27 mouse cellular contexts compared by ENCODE assay signal in the genomic region with DNA sequence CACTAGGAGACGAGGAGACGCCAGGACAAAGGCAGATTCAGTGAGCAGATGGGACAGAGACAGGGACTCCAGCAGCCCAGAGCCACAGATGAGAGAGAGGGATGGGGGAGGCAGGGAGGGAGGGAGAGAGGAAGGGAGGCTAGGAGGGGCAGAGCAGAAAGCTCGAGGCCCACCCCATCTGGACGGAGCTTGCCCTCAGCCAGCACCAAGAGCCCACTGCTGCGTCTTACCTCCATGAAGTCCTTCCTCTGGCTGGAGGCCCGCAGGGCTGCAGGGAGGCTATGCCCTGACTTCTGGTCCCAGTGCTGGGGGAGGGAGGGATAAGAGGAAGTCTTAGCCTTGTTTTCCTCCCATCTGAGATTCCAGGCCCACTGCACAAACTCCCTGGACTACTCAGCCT. TPM values are rescaled to one million over a fixed set of nuclear protein-coding genes. Genes with fewer than 3 reads are reported as not detected.
DNase-seq lines count a peak whose midpoint lies in the region; ATAC-seq and TF ChIP-seq lines count a peak whose summit lies in the region.
"Had no signal": no experiment of that assay in that cellular context is flagged by ENCODE, and none has a peak within 500 bp of the region (broad histone marks: within the 10 kb centered on the region; RNA-seq: fewer than 3 reads in every experiment).

No protein-coding gene starts in this region.

- TF ChIP-seq CTCF in layer of hippocampus, adult 2 months (conservative IDR thresholded peaks at IDR 0.05) = no peak

- ATAC-seq in forebrain, embryonic 12.5 days (ENCODE audit: low FRiP score) = no peak
- no peak for ATAC-seq in forebrain, embryonic 11.5 days (replicated peaks; ENCODE audit: low FRiP score)
- no peak for ATAC-seq in midbrain, embryonic 13.5 days
- no peak for ATAC-seq in midbrain, embryonic 14.5 days (ENCODE audit: low FRiP score, low TSS enrichment)
- ATAC-seq in megakaryocyte, adult 5-6 weeks (ENCODE audit: poor library complexity, severe bottlenecking) = no peak
- ATAC-seq in liver, embryonic 12.5 days = no peak

- 89% methylated on average over 6 of the region's 6 CpGs for WGBS in forebrain, embryonic 12.5 days
- 92% methylated on average over 6 of the region's 6 CpGs for WGBS in forebrain, embryonic 11.5 days
- 88% methylated on average over 6 of the region's 6 CpGs for WGBS in midbrain, embryonic 13.5 days
- 89% methylated on average over 6 of the region's 6 CpGs for WGBS in midbrain, embryonic 14.5 days
- WGBS in liver, embryonic 12.5 days (ENCODE audit: insufficient replicate concordance) = 61% methylated on average over 6 of the region's 6 CpGs

- DNase-seq in forebrain, embryonic 11.5 days (ENCODE audit: low spot score) = no peak
- no peak for DNase-seq in layer of hippocampus, adult 2 months (ENCODE audit: low spot score in 2 of 2)
- DNase-seq in layer of hippocampus, postnatal 14 days (ENCODE audit: low spot score in 2 of 2) = no peak
- DNase-seq in midbrain, embryonic 14.5 days = no peak
- DNase-seq: adrenal gland, postnatal 14 days; cerebellum, adult 11 months; cerebellum, adult 9-11 months; gastrocnemius, postnatal 10 days; heart, postnatal 10 days; kidney, adult 18-20 months; kidney, postnatal 36 days; layer of hippocampus, postnatal 36 days; lung, adult 2 months; lung, postnatal 10 days; right cerebral cortex, adult 18-20 months; spleen, adult 18-20 months; thymus, postnatal 14 days had no signal

- peaks cover 5% of the 10 kb centered on the region for H3K4me1 ChIP-seq in forebrain, embryonic 12.5 days
- no peaks in the 10 kb centered on the region for H3K4me1 ChIP-seq in forebrain, embryonic 11.5 days (replicated peaks; ENCODE audit: control insufficient read depth, insufficient read depth, low read length)
- H3K4me1 ChIP-seq in midbrain, embryonic 13.5 days (replicated peaks) = peaks cover 5% of the 10 kb centered on the region; the same call in 1 of the 2 replicates
- no peaks in the 10 kb centered on the region for H3K4me1 ChIP-seq in midbrain, embryonic 14.5 days (ENCODE audit: control insufficient read depth, insufficient read depth, low read length)
- H3K4me1 ChIP-seq in liver, embryonic 12.5 days = peaks cover 4% of the 10 kb centered on the region
- H3K4me1 ChIP-seq: heart, embryonic 13.5 days had no signal

- no peak overlapping the region for H3K4me3 ChIP-seq in forebrain, embryonic 12.5 days (replicated peaks)
- no peak overlapping the region for H3K4me3 ChIP-seq in forebrain, embryonic 11.5 days (ENCODE audit: low read depth, low read length)
- no peak overlapping the region for H3K4me3 ChIP-seq in layer of hippocampus, adult 2 months
- no peak overlapping the region for H3K4me3 ChIP-seq in midbrain, embryonic 13.5 days (replicated peaks)
- no peak overlapping the region for H3K4me3 ChIP-seq in midbrain, embryonic 14.5 days (replicated peaks; ENCODE audit: low read depth, low read length)
- H3K4me3 ChIP-seq in liver, embryonic 12.5 days = no peak overlapping the region
- H3K4me3 ChIP-seq: embryonic facial prominence, embryonic 13.5 days; heart, embryonic 13.5 days had no signal

- no peak overlapping the region for H3K9ac ChIP-seq in forebrain, embryonic 12.5 days
- no peak overlapping the region for H3K9ac ChIP-seq in forebrain, embryonic 11.5 days (ENCODE audit: low read length)
- no peak overlapping the region for H3K9ac ChIP-seq in midbrain, embryonic 13.5 days (replicated peaks)
- no peak overlapping the region for H3K9ac ChIP-seq in midbrain, embryonic 14.5 days (replicated peaks; ENCODE audit: low read length)
- H3K9ac ChIP-seq in liver, embryonic 12.5 days = no peak overlapping the region
- H3K9ac ChIP-seq: embryonic facial prominence, embryonic 13.5 days; heart, embryonic 13.5 days; liver, embryonic 14.5 days had no signal

- H3K4me2 ChIP-seq in forebrain, embryonic 12.5 days = no peak overlapping the region
- no peak overlapping the region for H3K4me2 ChIP-seq in forebrain, embryonic 11.5 days (ENCODE audit: low read depth, low read length, severe bottlenecking)
- H3K4me2 ChIP-seq in midbrain, embryonic 13.5 days (replicated peaks) = no peak overlapping the region
- no peak overlapping the region for H3K4me2 ChIP-seq in midbrain, embryonic 14.5 days (ENCODE audit: low read length)
- H3K4me2 ChIP-seq in liver, embryonic 12.5 days = no peak overlapping the region
- H3K4me2 ChIP-seq: embryonic facial prominence, embryonic 13.5 days; heart, embryonic 13.5 days had no signal

- H3K27me3 ChIP-seq in forebrain, embryonic 12.5 days = no peaks in the 10 kb centered on the region
- H3K27me3 ChIP-seq in forebrain, embryonic 11.5 days (ENCODE audit: control insufficient read depth, insufficient read depth, low read length) = no peaks in the 10 kb centered on the region
- no peaks in the 10 kb centered on the region for H3K27me3 ChIP-seq in midbrain, embryonic 13.5 days
- no peaks in the 10 kb centered on the region for H3K27me3 ChIP-seq in midbrain, embryonic 14.5 days (ENCODE audit: control insufficient read depth, insufficient read depth, low read length)
- H3K27me3 ChIP-seq in liver, embryonic 12.5 days (replicated peaks) = no peaks in the 10 kb centered on the region
- H3K27me3 ChIP-seq: embryonic facial prominence, embryonic 13.5 days; heart, embryonic 13.5 days had no signal

- peaks cover 78% of the 10 kb centered on the region for H3K36me3 ChIP-seq in forebrain, embryonic 12.5 days (replicated peaks)
- H3K36me3 ChIP-seq in forebrain, embryonic 11.5 days (ENCODE audit: control insufficient read depth, insufficient read depth, low read length) = peaks cover 51% of the 10 kb centered on the region
- peaks cover 75% of the 10 kb centered on the region for H3K36me3 ChIP-seq in midbrain, embryonic 13.5 days
- peaks cover 76% of the 10 kb centered on the region for H3K36me3 ChIP-seq in midbrain, embryonic 14.5 days (ENCODE audit: control insufficient read depth, insufficient read depth, low read length)
- H3K36me3 ChIP-seq in liver, embryonic 12.5 days = peaks cover 59% of the 10 kb centered on the region

- peak overlapping the region; percentile 56; the same call in 1 of the 2 replicates for H3K27ac ChIP-seq in forebrain, embryonic 12.5 days
- no peak overlapping the region for H3K27ac ChIP-seq in forebrain, embryonic 11.5 days (ENCODE audit: low read depth, low read length)
- peak overlapping the region; percentile 61; the same call in 1 of the 2 replicates for H3K27ac ChIP-seq in layer of hippocampus, adult 2 months
- H3K27ac ChIP-seq in midbrain, embryonic 13.5 days = peak overlapping the region; percentile 47; the same call in 1 of the 2 replicates
- H3K27ac ChIP-seq in midbrain, embryonic 14.5 days (replicated peaks; ENCODE audit: low read depth, low read length) = no peak overlapping the region
- H3K27ac ChIP-seq in liver, embryonic 12.5 days = no peak overlapping the region
- H3K27ac ChIP-seq: embryonic facial prominence, embryonic 13.5 days; heart, embryonic 13.5 days; liver, embryonic 14.5 days; macrophage had no signal

- no peaks in the 10 kb centered on the region for H3K9me3 ChIP-seq in forebrain, embryonic 12.5 days
- no peaks in the 10 kb centered on the region for H3K9me3 ChIP-seq in forebrain, embryonic 11.5 days (ENCODE audit: control insufficient read depth, low read length)
- no peaks in the 10 kb centered on the region for H3K9me3 ChIP-seq in midbrain, embryonic 13.5 days
- no peaks in the 10 kb centered on the region for H3K9me3 ChIP-seq in midbrain, embryonic 14.5 days (ENCODE audit: control insufficient read depth, low read length)
- no peaks in the 10 kb centered on the region for H3K9me3 ChIP-seq in liver, embryonic 12.5 days (replicated peaks)
- H3K9me3 ChIP-seq: embryonic facial prominence, embryonic 13.5 days; heart, embryonic 13.5 days had no signal

RNA-seq across cellular contexts. Expression of a gene that starts 34.4 kb away (rescaled TPM):
- 43.4 and 44.9 TPM in 2 replicates for polyA plus RNA-seq in forebrain, embryonic 12.5 days (2016; fragmentation: Nextera tagmentation; extraction: Ambion mirVana)
- polyA plus RNA-seq in forebrain, embryonic 11.5 days (2014; fragmentation: Nextera tagmentation; extraction: Ambion mirVana) = 31.3 and 35.6 TPM in 2 replicates
- total RNA-seq in layer of hippocampus, adult 2 months (2021) = 10 to 100 TPM; 54.0 to 57.7 TPM
- total RNA-seq in layer of hippocampus, postnatal 14 days (2021) = 10 to 100 TPM; 68.0 to 83.3 TPM
- 61.9 and 70.6 TPM in 2 replicates for polyA plus RNA-seq in midbrain, embryonic 13.5 days (2015; fragmentation: Nextera tagmentation; extraction: Ambion mirVana)
- polyA plus RNA-seq in midbrain, embryonic 14.5 days (2014; fragmentation: Nextera tagmentation; extraction: Ambion mirVana) = 78.0 and 82.6 TPM in 2 replicates
- not detected in 2 replicates for total RNA-seq in megakaryocyte, adult 5-6 weeks (2015)
- not detected in 2 replicates for total RNA-seq in megakaryocyte, adult 5-6 weeks (2017)
- 0.38 and 0.72 TPM in 2 replicates for polyA plus RNA-seq in liver, embryonic 12.5 days (2016; fragmentation: Nextera tagmentation; extraction: Ambion mirVana)
- total RNA-seq: common myeloid progenitor, adult 5-6 weeks; MEL had no signal
- polyA plus RNA-seq: macrophage had no signal

Comparison
In these comparisons a context has a peak if more than half of its experiments do, and no peak if none do; other contexts are left out.
1. H3K27ac ChIP-seq: peak in forebrain, embryonic 12.5 days (single experiment), layer of hippocampus, adult 2 months (single experiment) and midbrain, embryonic 13.5 days (single experiment); none in forebrain, embryonic 11.5 days (single experiment), midbrain, embryonic 14.5 days (single experiment) and liver, embryonic 12.5 days (single experiment).
2. RNA of a gene that starts 34.4 kb away (polyA plus RNA-seq): 78.0 to 82.6 TPM in midbrain, embryonic 14.5 days, 61.9 to 70.6 TPM in midbrain, embryonic 13.5 days, 43.4 to 44.9 TPM in forebrain, embryonic 12.5 days and 31.3 to 35.6 TPM in forebrain, embryonic 11.5 days; 0.38 to 0.72 TPM in liver, embryonic 12.5 days; every median in the first group is over 10 times any median in the second.